Mouse (Mus musculus) neural tube, embryonic 13.5 days (tissue): ENCODE measurements around the gene Slfnl1. TPM values are rescaled to one million over a fixed set of nuclear protein-coding genes. Genes with fewer than 3 reads are reported as not detected.

Experiments used
- polyA plus RNA-seq: library from polyadenylated mRNA; unstranded; fragments of >200 nt; fragmentation: Nextera tagmentation; extraction: Ambion mirVana; gene quantifications from 2 replicates; pipeline ENCODE4 v1.2.1, GENCODE M21; 2015

The Slfnl1 gene
- polyA plus RNA-seq, 1 experiment from 2014 or later, result not detected

Other genes starting within 250 kb of the Slfnl1 start
- gene Foxo6, start 244.9 kb upstream of the Slfnl1 start, polyA plus RNA-seq, result 0.62 and 1.0 TPM in 2 replicates
- 82.6 and 93.1 TPM in 2 replicates for gene Scmh1, start 127.0 kb upstream of the Slfnl1 start, polyA plus RNA-seq
- 73.8 and 81.3 TPM in 2 replicates for gene Ctps, start 38.0 kb downstream of the Slfnl1 start, polyA plus RNA-seq
- not detected in 2 replicates for gene Gm8439, start 56.5 kb downstream of the Slfnl1 start, polyA plus RNA-seq
- gene Cited4, start 134.3 kb downstream of the Slfnl1 start, polyA plus RNA-seq, result 0.95 and 1.4 TPM in 2 replicates
- 5.0 and 5.8 TPM in 2 replicates for gene Kcnq4, start 216.4 kb downstream of the Slfnl1 start, polyA plus RNA-seq